Mouse (Mus musculus): ENCODE data around the gene Arpp19. TPM values are rescaled to one million over a fixed set of nuclear protein-coding genes. Genes with fewer than 3 reads are reported as not detected.

Arpp19 gene
- 69.9 and 83.8 TPM in 2 replicates for polyA plus RNA-seq (2012; rRNA removed)

DNA sequence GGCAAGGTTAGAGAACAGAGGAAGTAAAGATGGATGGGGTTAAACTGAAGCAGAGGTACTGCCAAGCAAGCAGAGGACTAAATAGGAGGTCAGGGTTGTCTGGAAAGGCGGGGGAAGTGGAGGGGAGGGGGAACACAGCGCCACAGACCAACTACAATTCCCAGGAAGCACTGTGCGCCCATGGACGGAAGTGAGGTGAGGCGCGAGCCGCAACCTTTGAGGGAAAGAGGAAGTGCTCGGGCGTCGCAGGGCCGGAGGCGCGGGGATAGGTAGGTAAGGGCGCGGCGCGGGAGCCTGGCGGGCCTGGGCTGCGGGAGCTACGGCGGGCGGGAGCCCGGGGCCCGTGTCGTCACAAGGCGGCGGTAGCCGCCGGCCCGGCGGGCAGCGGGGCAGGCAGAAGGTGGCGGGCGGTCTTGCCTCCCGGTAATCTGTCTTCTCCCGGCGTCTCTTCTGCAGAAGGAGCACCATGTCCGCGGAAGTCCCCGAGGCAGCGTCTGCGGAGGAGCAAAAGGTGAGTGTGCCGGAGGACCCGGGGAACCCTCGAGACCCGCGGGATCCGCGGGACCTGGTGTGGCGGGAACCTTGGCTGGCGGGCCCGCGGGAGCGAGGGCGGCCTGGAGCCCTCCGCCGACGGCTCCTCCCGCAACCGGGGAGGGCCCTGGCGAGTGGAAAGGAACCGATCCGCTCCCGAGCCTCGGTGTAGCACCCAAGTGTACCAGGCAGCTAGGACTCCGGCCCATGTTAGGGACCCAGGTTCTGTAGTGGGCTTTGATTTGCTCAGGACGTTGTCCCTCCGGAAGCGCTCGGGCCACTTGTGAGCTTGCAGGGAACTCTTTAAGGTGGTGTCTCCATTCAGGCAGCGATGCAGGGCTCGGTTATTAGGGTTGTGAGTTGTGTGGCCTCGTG is at the start of gene Arpp19:
Gene Arpp19 (plus strand): TSS at position 164 of the 906 bp plus-strand sequence.
- DNase-seq (ENCODE audit: low spot score) = peak; percentile 69

DNA sequence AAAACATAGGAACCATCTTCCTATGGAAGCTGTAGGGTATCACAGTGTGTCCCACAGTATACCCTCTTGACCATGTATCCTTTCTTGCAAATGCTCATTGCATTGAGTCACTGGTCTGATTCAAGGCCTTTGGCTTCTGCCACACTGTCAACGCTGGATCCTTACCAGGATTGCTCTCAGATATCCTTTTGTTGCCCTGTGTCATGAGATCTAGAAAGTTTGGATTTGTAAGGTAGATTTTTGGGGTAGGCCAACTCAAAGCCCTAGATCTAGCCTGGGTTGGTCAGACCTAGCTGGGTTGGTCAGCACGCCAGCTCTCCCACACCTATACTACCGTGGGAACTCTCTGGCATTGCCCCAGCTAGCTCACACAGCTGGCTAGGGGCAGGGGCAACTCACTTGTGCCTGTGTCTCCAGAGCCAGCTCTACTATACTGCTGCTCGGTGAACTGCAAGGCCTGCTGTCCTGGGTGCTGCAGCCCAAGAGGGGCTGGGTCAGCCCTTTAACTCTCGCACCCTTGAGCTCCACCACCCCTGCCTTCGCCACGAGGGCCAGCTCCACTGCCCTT is 48.4 kb upstream of the Arpp19 start:
- DNase-seq (ENCODE audit: low spot score) = no peak

DNA sequence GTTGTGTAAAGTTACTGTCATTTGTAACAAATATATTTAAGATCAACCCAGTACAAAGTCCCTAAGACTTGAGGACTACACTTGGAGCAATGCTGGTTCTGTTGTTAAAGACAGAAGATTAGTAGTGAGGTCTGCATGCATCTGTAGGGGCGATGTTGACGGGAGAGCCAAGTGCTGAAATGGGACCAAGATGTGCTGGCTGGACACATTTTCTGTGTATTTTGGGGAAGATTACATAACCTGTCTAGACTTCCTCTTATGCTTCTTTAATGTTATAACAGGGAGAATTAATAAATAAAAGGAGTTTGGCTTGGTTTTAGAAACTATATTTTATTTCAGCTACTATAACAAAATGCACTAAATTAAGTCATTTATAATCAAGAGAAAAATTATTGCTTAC is 47.4 kb upstream of the Arpp19 start:
- no peak for DNase-seq (ENCODE audit: low spot score)

DNA sequence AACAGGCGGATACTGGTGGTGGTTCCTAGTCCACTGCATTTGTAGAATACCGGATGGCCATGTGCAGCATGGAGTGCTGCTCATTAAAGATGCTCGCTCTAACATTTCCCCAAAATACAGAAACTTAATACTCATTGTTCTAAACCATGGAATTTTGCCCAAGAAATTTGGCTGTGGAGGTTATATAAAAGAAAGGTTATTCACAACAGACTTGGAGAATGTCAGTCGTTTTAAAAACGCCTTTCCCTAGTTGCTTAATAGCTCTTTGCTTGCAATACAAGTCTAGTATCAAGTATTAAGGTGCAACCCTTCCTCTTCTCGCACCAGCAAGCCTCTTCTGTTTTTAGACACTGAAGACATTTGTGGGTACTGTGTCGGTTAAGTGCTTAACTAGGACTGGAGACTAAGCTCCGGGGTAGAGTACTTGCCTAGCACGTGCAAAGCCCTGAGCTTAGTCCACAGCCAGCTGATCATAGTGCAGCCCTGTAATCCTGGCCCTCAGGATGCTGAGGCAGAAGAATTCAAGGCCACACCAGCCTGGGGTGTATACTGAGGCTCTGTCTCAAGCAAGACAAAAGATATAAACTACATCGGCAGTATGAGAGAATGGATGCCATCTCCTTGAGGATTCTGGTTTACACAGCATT is 42.7 kb upstream of the Arpp19 start:
- no peak for DNase-seq (ENCODE audit: low spot score)

DNA sequence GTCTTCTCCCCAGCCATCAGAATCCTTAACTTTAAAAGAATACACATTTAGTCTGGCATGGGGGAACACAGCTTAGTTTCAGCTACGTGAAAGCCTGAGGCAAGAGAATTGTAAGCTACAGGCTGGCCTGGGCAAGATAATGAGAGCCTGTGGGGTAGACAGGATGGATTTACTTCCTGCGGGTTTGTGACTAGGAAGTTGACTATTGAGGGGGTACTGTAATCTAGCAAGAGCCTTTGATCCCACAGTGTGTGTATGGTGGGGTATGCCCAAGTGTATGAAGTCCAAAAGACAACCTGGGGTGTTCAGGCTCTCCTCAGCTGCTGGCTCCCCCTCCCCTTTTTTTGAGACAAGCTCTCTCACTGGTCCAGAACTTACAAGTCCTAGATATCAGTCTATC is 41.1 kb upstream of the Arpp19 start:
- DNase-seq (ENCODE audit: low spot score) = no peak

DNA sequence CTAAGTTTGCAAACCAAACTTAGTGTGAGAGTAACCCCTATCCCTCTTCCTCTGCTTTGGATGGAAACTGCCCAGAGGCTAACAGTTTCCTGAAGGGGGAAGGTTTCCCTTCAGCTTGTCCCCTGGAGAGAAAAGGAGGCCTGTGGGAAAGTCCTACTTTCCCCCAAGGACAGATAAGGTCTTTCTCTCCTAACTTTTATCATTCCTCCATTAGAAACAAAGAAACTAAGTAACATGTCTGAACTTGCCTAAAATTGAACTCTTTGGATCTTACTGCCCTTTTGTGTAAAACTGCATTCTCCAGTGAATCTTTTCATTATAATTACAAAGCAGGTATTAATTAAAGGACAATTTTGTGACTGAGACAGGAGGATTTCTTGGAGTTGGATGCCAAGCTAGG is 39.4 kb upstream of the Arpp19 start:
- DNase-seq (ENCODE audit: low spot score) = no peak

DNA sequence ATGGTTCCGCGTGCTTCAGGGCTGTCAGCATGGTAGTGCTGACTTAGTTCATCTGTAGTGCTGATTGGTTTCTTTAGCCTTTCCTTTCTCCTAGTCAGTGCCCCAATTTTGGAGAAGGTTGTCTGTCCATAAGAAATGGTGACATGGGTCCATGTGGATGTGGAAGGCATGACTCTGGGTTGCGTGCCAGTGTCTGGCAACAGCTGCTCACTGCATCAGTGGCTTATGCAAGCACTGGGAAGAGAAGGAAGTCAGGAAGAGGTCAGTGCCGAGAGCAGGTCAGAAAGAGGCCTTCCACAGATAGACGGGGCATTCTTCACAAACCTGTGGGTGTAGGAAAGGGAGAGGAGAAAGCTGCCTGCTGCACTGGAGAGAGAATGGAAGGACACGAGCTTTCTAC is 36.4 kb upstream of the Arpp19 start:
- DNase-seq (ENCODE audit: low spot score) = no peak

DNA sequence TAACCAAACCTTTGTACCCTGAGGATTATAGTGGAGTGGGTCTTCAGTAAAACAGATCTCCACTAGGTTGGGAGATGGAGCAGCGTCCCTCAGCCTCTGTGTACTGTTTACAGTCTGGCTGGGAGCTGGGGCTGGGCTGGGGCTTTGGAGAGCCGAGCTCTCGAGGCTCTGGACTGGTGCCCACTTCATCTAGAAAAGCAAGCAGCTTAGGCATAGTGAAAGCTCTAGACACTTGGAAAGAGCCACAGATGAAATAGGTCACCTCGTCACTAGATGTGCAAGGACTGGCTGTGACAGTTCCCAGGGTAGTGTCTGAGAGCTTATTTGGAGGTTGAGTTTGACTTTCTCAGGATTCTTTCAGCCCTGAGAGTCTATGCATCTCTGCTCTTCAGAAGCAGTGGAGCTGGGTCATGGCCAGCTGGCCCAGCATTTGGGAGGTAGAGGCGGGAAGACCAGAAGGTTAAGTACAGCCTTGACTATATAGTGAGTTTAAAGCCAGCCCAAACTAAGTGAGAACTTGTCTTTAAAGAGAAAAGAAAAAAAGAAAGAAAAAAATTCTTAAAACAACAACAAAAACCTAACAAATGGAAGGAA is 35.7 kb upstream of the Arpp19 start:
- DNase-seq (ENCODE audit: low spot score) = no peak

DNA sequence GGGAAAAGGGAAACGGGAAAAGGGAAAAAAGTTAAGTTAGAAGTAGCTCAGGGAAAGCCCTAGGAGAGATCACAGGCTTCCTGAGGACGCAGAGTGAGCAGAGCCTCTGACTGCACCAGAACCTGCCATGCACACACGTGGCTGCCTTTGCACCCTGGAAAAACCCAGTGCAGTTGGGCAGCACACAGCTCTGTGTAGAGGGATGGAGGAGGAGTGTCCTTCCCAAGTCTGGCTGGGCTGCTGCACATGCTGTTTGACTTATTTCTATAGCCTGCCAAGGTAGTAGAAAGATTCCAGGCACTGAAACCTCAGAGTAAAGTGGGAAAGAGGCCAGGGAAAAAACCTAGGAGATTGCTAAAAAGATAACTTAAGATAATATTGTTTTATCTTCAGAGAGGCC is 35.2 kb upstream of the Arpp19 start:
- no peak for DNase-seq (ENCODE audit: low spot score)

DNA sequence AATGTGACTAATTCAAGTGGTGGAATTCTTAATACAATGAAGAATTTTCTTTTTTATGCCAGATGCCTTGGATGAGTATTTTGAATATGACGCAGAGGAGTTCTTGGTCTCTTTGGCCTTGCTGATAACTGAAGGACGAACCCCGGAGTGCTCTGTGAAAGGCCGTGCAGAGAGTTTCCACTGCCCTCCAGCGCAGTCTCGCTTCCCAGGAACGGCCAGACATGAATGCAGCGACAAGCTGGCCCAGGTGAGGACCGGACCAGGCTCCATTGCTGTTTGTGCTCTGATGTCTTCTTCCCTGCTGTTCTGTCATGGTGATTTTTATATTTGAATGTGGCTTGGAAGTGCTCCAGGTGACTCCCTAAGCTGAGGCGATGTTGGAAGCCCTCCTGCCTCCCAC is 33.2 kb upstream of the Arpp19 start:
- DNase-seq (ENCODE audit: low spot score) = no peak

DNA sequence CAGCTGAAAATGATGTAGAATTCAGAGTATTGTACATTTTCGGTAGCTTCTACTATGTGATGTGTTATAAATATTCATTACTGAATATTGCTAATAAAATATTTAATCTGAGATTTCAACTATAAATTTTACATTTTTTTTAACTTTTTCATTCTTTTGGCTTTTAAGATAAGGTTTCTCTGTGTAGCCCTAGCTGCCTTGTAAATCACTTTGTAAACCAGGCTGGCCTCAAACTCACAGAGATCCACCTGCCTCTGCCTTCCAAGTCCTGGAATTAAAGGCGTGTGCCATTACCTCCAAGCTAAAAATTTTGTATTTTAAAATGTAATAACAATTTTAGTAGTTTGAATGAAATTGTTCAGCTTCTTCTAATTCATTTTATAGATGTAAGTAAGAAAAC is 20.8 kb upstream of the Arpp19 start:
- no peak for DNase-seq (ENCODE audit: low spot score)

DNA sequence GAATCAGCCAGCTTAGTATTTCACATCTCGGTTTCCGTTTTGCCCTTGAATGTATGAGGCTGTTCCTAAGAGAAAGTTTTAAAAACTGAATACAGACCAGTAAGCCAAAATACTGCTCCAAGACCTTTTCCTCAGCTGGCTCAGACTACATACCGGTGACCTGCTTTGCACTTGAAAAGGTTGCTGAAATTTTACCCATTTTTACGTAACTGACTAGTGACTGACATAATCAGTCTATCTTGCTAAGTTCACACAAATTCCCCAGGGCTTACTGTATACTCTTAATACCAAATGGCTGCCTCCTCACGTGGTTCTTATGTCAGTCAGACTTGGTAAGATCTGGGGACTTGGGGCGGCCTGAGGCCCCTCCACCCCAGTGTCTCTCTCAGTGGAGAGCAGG is 18.2 kb upstream of the Arpp19 start:
- no peak for DNase-seq (ENCODE audit: low spot score)

DNA sequence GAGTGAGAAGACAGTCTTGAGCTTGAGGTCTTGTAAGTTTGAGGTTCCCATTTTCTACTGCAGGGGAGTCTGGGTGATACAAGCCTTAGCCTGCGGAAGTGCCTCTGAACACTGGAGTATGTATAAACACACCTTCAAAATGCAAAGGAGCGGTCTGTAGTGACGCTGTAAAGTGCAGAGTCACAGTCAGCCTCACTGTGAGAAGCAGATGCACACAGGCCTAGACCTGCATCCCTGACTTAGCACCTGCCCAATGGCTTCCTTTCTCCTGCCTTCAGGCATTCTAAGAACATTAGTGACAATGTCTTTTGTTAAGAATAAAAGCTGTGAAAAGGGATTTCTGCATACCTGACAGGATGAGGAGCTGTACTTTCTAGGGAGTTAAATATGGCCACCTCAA is 17.8 kb upstream of the Arpp19 start:
- DNase-seq (ENCODE audit: low spot score) = no peak

DNA sequence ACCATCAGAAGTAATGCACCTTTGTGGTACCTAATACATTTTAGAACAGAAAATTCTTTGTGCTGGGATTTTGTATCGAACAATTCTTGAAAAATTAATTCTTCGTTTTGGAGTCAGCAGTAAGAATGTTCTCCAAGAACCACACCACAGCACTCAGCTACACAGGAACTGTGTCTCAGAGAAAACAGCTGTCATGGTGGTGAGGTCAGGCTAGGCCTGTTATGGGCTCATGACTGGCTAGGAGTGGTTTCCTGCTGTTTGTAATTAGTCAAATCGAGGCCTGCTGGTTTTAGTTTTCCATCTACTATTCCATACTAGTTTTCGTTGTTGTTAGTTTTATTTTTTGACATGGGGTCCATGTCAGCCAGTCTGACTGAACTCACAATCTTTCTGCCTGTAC is 16.9 kb upstream of the Arpp19 start:
- DNase-seq (ENCODE audit: low spot score) = no peak

DNA sequence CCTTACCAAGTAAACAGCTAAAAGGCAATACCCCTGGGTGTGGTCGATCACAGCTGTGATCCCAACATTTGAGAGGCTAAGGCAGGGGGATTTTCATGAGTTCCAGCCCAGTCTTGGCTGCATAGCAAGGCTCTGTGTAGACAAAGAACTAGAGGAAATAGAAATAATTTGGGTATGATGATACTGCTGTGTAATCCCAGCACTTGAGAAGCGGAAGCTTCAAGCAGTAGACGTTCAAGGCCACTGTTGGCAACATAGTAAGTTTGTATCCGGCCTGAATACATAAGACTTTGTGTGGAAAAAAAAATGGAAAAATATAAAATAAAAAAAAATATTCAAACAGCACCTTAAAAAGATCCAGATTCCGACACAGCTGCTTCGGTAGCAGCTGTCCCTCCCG is 14.9 kb upstream of the Arpp19 start:
- DNase-seq (ENCODE audit: low spot score) = no peak

DNA sequence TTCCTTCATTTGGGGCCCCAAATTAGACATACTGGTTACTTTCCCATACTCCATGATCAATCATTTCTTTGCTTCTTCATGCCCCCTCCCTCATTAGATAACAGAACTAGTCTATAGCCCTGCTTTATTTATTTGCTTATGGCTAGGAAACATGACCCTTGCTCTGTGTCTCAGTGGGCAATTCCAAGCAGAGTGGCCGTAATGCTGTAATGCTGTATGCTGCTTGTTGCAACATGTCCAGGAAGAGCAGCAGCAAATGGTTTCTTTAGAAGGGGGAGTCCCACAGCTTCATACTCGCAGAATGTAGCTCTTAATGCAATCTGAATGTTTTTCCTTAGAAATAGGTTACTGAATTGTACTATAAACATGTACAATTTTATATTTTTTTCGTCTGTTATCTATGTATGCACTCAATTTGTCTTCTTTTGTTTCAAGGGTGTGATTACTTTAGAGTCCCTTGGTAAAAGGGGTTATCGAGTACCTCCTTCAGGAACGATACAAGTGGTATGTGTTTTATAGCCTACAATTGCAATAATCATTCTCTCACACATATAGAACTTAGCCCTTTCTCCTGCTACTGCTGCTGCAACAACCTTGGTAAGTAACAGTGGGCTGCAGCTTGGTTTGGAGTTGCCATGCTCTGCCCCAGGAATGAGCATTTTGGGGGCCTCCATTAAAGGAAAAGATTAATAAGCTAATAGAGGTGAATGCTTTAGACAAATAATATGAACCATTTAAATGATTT is 14.1 kb upstream of the Arpp19 start:
- no peak for DNase-seq (ENCODE audit: low spot score)

DNA sequence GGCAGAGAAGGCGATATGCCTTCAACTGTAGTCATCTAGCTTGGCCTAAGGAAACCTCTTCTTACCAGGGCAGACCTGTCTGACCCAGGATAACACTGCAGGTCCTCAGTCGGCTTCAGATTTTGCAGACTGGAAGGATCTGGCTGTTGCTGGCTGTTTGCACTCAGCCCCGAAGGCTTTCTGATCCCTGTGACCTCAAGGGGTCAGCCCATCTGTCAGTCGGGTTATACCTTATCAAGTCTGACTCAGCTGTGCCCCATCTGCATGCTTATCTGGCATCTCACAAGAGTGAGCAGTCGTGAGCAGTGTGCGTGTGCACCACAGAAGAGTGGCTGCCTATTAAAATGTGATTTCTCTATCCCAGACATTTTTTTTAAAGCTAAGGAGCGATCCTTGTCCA is 13.3 kb upstream of the Arpp19 start:
- DNase-seq (ENCODE audit: low spot score) = no peak

DNA sequence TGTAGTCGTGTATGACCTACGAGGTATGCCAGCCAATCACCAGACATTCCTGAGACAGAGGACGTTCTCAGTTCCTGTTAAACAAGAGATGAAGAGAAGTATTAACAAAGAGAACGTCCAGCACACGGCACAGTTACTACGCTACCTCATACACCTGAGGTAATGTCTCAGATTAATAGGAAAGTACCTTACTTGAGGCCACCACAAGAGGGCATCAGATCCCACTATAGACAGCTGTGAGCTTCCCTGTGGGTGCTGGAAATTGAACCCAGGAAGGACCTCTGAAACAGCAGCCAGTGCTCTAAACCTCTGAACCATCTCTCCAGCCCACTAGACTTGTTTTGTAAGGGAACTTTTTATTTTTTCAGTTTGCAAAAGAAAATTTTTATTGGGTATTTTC is 11.7 kb upstream of the Arpp19 start:
- no peak for DNase-seq (ENCODE audit: low spot score)

DNA sequence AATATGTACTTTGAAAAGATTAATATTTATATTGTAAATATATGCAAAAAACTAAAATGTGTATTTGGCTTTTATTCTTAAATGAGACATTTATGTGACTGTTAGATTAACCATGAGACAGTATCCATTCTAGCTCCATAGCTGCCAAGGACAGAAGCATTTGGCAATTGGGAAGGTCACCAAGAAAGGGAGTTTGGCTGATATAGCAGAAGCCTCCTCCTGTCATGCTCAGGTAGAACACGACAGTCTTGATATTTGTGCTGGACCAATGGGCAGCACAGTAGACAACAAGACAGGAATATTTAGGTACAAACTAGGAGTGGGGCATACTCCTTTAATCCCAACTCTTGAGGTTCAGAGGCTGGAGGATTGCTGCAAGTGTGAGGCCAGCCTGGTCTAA is 5.0 kb upstream of the Arpp19 start:
- DNase-seq (ENCODE audit: low spot score) = no peak

DNA sequence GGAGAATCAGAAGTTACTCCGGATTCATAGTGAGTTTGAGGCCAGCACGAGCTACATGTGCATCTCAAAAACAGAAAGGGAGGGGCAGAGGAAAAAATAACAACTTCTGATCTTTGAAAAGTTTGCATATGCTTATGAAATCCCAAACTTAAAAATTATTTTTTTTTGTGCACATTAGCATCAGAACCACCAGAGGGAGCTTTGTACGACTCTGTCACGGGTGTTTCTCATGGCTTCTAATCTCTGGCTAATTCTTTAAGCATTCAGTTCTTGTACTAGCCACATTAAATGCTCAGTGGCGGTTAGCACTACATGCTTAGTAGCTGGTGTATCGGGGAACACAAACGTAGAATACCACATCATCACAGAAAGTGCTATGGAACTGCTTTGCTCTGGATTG is 4.3 kb upstream of the Arpp19 start:
- no peak for DNase-seq (ENCODE audit: low spot score)

DNA sequence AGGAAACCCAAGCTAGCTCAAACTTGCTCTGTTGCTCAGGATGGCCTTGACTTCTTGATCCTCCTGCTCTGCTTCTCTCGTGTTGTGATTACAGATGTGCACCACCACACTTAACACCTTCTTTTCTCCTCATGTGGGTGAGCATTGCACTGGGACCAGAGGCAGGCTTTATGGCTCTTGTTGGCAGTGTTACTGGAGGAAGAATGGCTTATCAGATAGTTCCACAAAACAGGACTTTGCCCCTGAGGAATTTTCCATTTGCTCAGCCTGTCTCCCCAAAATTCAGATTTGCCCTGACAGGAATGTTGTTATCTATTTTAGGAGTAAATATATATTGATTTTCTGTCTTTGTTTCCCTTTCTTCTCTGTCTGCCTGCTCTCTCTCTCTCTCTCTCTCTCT is 2.7 kb upstream of the Arpp19 start:
- DNase-seq (ENCODE audit: low spot score) = no peak

DNA sequence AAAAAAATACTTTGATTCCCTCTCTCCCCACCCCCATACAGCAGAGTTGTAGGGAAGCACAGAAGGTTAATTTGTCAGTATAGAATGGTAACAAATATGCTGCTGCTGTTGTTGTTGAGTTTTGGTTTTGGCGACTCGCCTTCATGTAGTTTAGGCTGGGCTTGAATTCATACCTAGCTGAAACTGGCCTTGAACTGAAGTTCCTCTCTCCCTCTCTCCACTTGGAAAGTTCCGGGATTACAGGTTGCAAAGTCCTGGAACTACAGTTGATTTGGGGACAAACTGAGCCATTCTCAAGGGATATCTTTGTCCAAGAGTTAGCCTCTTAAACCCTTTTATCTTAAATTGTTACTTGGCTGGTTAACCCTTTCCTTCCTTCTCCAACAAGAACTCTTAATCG is 1.5 kb upstream of the Arpp19 start:
- DNase-seq (ENCODE audit: low spot score) = no peak

Measured in urinary bladder, adult 2 months (tissue).